Mouse (Mus musculus) heart, adult 2 months (tissue): ENCODE data around the gene Pipox. TPM values are rescaled to one million over a fixed set of nuclear protein-coding genes. Genes with fewer than 3 reads are reported as not detected.

Source experiments
- DNase-seq, 2 experiments: peaks; one replicate each; pipeline ENCODE4 v3.0.0; 2021
- H3K27ac ChIP-seq: fragments of 200-600 bp; 2 replicates; pipeline ENCODE4 v1.8.1; 2022
- H3K27me3 ChIP-seq: fragments of 200-500 bp; 2 replicates; pipeline ENCODE4 v1.6.1; 2012; ENCODE audit warnings: mild to moderate bottlenecking, low read length, inconsistent platforms, mixed read lengths; ENCODE audit not compliant: control insufficient read depth, insufficient read depth
- H3K36me3 ChIP-seq: fragments of 200-500 bp; 2 replicates; pipeline ENCODE4 v1.6.1; 2012; ENCODE audit warnings: low read length, inconsistent platforms; ENCODE audit not compliant: control insufficient read depth, insufficient read depth
- H3K4me1 ChIP-seq: fragments of 200-500 bp; 2 replicates; pipeline ENCODE4 v1.6.1; 2011; ENCODE audit warnings: low read length; ENCODE audit not compliant: control insufficient read depth, insufficient read depth
- H3K4me3 ChIP-seq: fragments of 200-600 bp; 2 replicates; pipeline ENCODE4 v1.8.1; 2022
- H3K79me2 ChIP-seq: fragments of 200-500 bp; replicated peaks from 2 replicates; pipeline ENCODE4 v1.6.1; 2012; ENCODE audit warnings: mild to moderate bottlenecking, inconsistent platforms, low read length, moderate library complexity, mixed read lengths; ENCODE audit not compliant: control insufficient read depth, insufficient read depth
- H3K9ac ChIP-seq: fragments of 200-500 bp; 2 replicates; pipeline ENCODE4 v1.6.1; 2012; ENCODE audit warnings: low read depth, mild to moderate bottlenecking, control low read depth, inconsistent platforms, low read length, mixed read lengths
- CTCF ChIP-seq: fragments of 200-600 bp; IDR thresholded peaks from 2 replicates; pipeline ENCODE4 v1.8.1; 2022; ENCODE audit warnings: antibody characterized with exemption, mild to moderate bottlenecking, moderate library complexity
- EP300 ChIP-seq: fragments of 200-500 bp; IDR thresholded peaks from 2 replicates; pipeline ENCODE4 v1.6.1; 2011; ENCODE audit warnings: low read depth, low read length, control low read depth; ENCODE audit not compliant: insufficient read depth
- POLR2A ChIP-seq: fragments of 200-500 bp; IDR thresholded peaks from 2 replicates; pipeline ENCODE4 v1.6.1; 2011; ENCODE audit warnings: mild to moderate bottlenecking, low read depth, low read length, control low read depth; ENCODE audit not compliant: insufficient read depth
- WGBS: fragments of 180-500 bp; shearing (Covaris S2); methylation state at CpG from one replicate; pipeline ENCODE4 v1.1.7; 2018; 5-methylcytosine and 5-hydroxymethylcytosine counted together
- intact Hi-C: fragments of 180-260 bp; cut with DNase I; formaldehyde crosslinking; loops from one replicate; pipeline ENCODE4 v1.15.1; 2025
- polyA plus RNA-seq: library from polyadenylated mRNA; depleted of rRNA; stranded (reverse); fragments of >200 nt; gene quantifications from 2 replicates; pipeline ENCODE4 v1.2.3, GENCODE M21; 2012; rRNA removed
- total RNA-seq, 2 experiments: library from RNA; stranded (reverse); gene quantifications; 2 replicates each; pipeline ENCODE4 v1.2.3; 2021

Pipox gene
- total and polyA plus RNA-seq, 3 experiments = 0.47 to 0.77 (median 0.52) TPM

GRCm38 (mm10) chr11:77832541-77832940 is 61.4 kb downstream of the Pipox start:
- no peak overlapping the region for H3K4me3 ChIP-seq
- no peaks in the 10 kb centered on the region for H3K4me1 ChIP-seq
- DNase-seq = no peak
- no peaks in the 10 kb centered on the region for H3K27me3 ChIP-seq
- no peaks in the 10 kb centered on the region for H3K79me2 ChIP-seq
- WGBS = 52% methylated on average over 4 of the region's 4 CpGs
- no peak overlapping the region for H3K9ac ChIP-seq
- intact Hi-C loops = loop anchor here (5.0 kb wide), 1 partner anchor 35 kb away; no protein-coding TSS in a partner anchor
- H3K27ac ChIP-seq = no peak overlapping the region
- H3K36me3 ChIP-seq = no peaks in the 10 kb centered on the region
- TF ChIP-seq POLR2A = no peak
- TF ChIP-seq CTCF = no peak
- TF ChIP-seq EP300 = no peak

GRCm38 (mm10) chr11:77830875-77831274 is 63.0 kb downstream of the Pipox start:
- no peak overlapping the region for H3K27ac ChIP-seq
- intact Hi-C loops = loop anchor here (5.0 kb wide), 1 partner anchor 36 kb away; no protein-coding TSS in a partner anchor
- no peak for DNase-seq
- no peaks in the 10 kb centered on the region for H3K27me3 ChIP-seq
- H3K79me2 ChIP-seq = no peaks in the 10 kb centered on the region
- no peak overlapping the region for H3K4me3 ChIP-seq
- H3K9ac ChIP-seq = no peak overlapping the region
- TF ChIP-seq POLR2A (no peak), CTCF (no peak), EP300 (no peak)
- no peaks in the 10 kb centered on the region; the same call in 1 of the 2 replicates for H3K4me1 ChIP-seq
- WGBS = 71% methylated on average over 7 of the region's 7 CpGs
- H3K36me3 ChIP-seq = no peaks in the 10 kb centered on the region

Other genes starting within 250 kb of the Pipox start
- gene Nufip2, start 207.9 kb downstream of the Pipox start, total RNA-seq = 10 to 100 TPM; 44.8 to 47.6 TPM
- gene Nufip2, start 207.9 kb downstream of the Pipox start, polyA plus RNA-seq = 11.4 and 14.7 TPM in 2 replicates
- not detected for gene Cryba1, start 168.8 kb downstream of the Pipox start, total RNA-seq
- not detected in 2 replicates for gene Cryba1, start 168.8 kb downstream of the Pipox start, polyA plus RNA-seq
- gene Myo18a, start 130.8 kb downstream of the Pipox start, total RNA-seq = 100 to 1,000 TPM; 240 to 274 TPM
- 98.6 and 107 TPM in 2 replicates for gene Myo18a, start 130.8 kb downstream of the Pipox start, polyA plus RNA-seq
- gene Gm10277, start 106.3 kb downstream of the Pipox start, total RNA-seq = not detected
- not detected in 2 replicates for gene Gm10277, start 106.3 kb downstream of the Pipox start, polyA plus RNA-seq
- under 1 TPM; 0.68 to 0.80 TPM for gene Sez6, start 36.7 kb upstream of the Pipox start, total RNA-seq
- 0.59 and 0.70 TPM in 2 replicates for gene Sez6, start 36.7 kb upstream of the Pipox start, polyA plus RNA-seq
- 10 to 100 TPM; 23.6 to 30.5 TPM for gene Phf12, start 88.7 kb upstream of the Pipox start, total RNA-seq
- 22.3 and 25.3 TPM in 2 replicates for gene Phf12, start 88.7 kb upstream of the Pipox start, polyA plus RNA-seq
- gene Dhrs13, start 138.2 kb upstream of the Pipox start, total RNA-seq = 1 to 10 TPM; 4.0 to 4.8 TPM
- gene Dhrs13, start 138.2 kb upstream of the Pipox start, polyA plus RNA-seq = 3.5 and 4.7 TPM in 2 replicates
- gene Flot2, start 143.8 kb upstream of the Pipox start, total RNA-seq = 10 to 100 TPM; 51.7 to 59.9 TPM
- 118 and 172 TPM in 2 replicates for gene Flot2, start 143.8 kb upstream of the Pipox start, polyA plus RNA-seq
- gene Eral1, start 186.3 kb upstream of the Pipox start, total RNA-seq = 10 to 100 TPM; 25.0 to 28.2 TPM
- gene Eral1, start 186.3 kb upstream of the Pipox start, polyA plus RNA-seq = 34.9 and 42.4 TPM in 2 replicates
- gene Fam222b, start 200.6 kb upstream of the Pipox start, total RNA-seq = 10 to 100 TPM; 10.4 to 11.4 TPM
- gene Fam222b, start 200.6 kb upstream of the Pipox start, polyA plus RNA-seq = 11.9 and 12.6 TPM in 2 replicates